Mouse (Mus musculus): Measurements from ENCODE around the gene 4930524N10Rik.

4930524N10Rik gene

DNA sequence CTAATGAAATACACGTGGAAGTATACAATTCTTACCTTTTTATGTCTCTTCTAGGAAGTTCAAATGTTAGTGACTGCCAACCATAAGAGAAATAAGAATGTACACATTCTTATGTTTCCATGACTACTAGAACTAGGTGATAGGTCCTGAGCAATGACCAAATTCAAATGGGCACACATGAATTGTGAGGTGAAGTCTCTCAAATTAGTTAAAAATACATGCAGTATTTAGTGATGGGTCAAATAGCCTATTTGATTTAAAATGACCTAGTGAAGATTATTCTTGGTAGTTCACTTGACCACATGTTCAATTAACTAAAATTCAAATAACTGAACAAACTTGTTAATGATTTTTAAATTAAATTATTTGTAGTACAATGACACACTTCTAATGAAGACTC is at the start of gene 4930524N10Rik:
TSS of gene 4930524N10Rik (minus strand) at position 101 of the 400 bp plus-strand sequence.
- in situ Hi-C loops (cut with MboI, MseI), result no loop called here

DNA sequence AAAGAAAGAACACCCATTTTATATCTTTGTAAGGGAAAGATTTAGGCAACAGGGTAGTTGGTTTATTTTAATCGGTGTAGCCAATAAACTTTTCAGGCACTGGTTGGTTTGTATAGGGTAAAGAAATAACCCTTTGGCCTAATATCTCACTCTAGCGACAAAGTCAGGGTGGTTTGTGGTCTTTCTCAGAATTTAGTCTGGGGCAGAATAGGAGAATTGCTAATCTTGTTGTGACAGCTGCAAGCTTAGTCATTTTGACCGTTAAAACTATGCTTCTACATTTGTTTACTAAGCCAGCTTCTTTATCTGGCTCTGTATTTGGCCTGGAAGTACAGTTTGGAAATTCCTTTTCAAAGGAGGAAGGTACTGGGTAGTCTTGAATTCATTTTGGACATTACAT is 6.8 kb upstream of the 4930524N10Rik start:
- in situ Hi-C loops (cut with MboI, MseI), result no loop called here

GRCm38 (mm10) chrX:154349302-154350041 is 6.3 kb upstream of the 4930524N10Rik start:
- in situ Hi-C loops (cut with MboI, MseI), result no loop called here

- in situ Hi-C loops (cut with MboI, MseI), result no loop called here
Measured at GRCm38 (mm10) chrX:154347933-154348332, 4.7 kb upstream of the 4930524N10Rik start.

Measured in T-helper 2 cell (primary cell).